Mouse (Mus musculus): ENCODE data around the gene Gm10188.

DNA sequence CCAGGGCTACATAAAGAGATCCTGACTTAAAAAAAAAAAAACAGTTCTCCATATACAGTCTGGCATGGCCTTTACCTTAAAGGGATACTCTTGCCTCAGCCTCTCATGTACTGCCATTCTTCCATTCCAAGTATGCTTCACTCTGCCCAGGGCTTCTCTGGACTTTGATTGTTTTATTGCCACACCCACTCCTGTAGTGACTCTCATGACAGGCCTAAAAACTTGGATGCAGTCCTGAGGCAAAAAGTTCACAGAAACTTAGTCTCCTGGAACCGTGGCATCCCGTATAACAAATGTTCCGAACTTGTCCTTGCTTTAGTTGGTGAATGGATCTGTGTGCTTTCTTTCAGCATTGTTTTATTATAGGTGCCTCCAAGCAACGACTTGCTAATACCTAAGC lies 17.1 kb upstream of the Gm10188 start:
- TF ChIP-seq CTCF (IDR thresholded peaks at IDR 0.05; ENCODE audit: insufficient read depth, low read length) (no peak), POLR2A (IDR thresholded peaks at IDR 0.05; ENCODE audit: borderline replicate concordance, extremely low read depth, low read depth, low read length) (no peak)
